ENCODE assay signal across 11 mouse cellular contexts in the genomic region with DNA sequence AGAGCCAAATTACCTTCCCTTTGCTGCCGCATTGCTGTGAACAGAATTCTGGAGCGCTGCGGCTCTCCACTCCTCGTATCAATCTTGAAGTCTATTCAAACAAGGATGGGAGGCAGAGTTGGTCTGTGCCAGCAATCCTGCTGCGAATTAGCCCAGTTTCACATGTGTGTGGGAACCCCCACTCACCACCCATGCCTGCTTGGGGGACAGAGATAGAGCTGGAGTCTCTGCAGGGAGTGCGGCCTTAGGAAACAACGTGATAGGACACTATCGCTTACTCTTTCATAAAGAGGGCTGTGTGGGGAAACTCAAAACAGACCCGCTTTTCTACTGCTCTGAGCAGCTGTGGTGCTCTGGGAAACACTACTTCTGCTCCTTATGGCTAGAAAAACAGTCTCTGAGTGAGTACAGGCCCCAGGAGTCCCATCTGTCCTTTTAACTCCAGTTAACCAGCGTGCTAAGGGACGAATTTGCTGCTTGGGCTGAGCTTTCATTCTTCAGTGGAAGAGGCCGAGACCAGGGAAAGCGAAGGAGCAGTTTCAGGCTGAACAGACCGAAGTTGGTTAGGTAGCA.
DNase-seq lines count a peak whose midpoint lies in the region; ATAC-seq and TF ChIP-seq lines count a peak whose summit lies in the region.
"Had no signal": no experiment of that assay in that cellular context is flagged by ENCODE, and none has a peak within 500 bp of the region (broad histone marks: within the 10 kb centered on the region; RNA-seq: fewer than 3 reads in every experiment).

No protein-coding gene starts in this region.

- H3K27ac ChIP-seq in limb, embryonic 11.5 days (replicated peaks; ENCODE audit: low read depth, low read length): peak overlapping the region; percentile 32; the same call in 1 of the 2 replicates
- H3K27ac ChIP-seq in thymus, adult 2 months (ENCODE audit: control insufficient read depth, insufficient read depth, low read length): no peak overlapping the region
- H3K27ac ChIP-seq: liver, embryonic 12.5 days had no signal

- no peaks in the 10 kb centered on the region; the same call in 1 of the 2 replicates for H3K9me3 ChIP-seq in limb, embryonic 11.5 days (ENCODE audit: control insufficient read depth, low read length)
- H3K9me3 ChIP-seq: liver, embryonic 12.5 days had no signal

- no peaks in the 10 kb centered on the region for H3K36me3 ChIP-seq in limb, embryonic 11.5 days (ENCODE audit: control insufficient read depth, insufficient read depth, low read length)
- H3K36me3 ChIP-seq in thymus, adult 2 months (ENCODE audit: control insufficient read depth, insufficient read depth, low read length): no peaks in the 10 kb centered on the region
- H3K36me3 ChIP-seq: liver, embryonic 12.5 days had no signal

- TF ChIP-seq CTCF in thymus, adult 2 months (IDR thresholded peaks at IDR 0.05; ENCODE audit: borderline replicate concordance, control insufficient read depth, extremely low read depth, insufficient read depth, low read length, poor library complexity): no peak

- H3K27me3 ChIP-seq in limb, embryonic 11.5 days (ENCODE audit: control insufficient read depth, insufficient read depth, low read length): no peaks in the 10 kb centered on the region
- no peaks in the 10 kb centered on the region for H3K27me3 ChIP-seq in thymus, adult 2 months (ENCODE audit: control insufficient read depth, insufficient read depth, low read length)
- H3K27me3 ChIP-seq: liver, embryonic 12.5 days had no signal

- no peak overlapping the region for H3K9ac ChIP-seq in limb, embryonic 11.5 days (ENCODE audit: low read length)
- H3K9ac ChIP-seq: liver, embryonic 12.5 days had no signal

- peak; percentile 4 to 9 for DNase-seq in layer of hippocampus, adult 18-20 months (ENCODE audit: low spot score in 2 of 2)
- no peak for DNase-seq in layer of hippocampus, adult 11-12 months (ENCODE audit: low spot score)
- peak; percentile 4 for DNase-seq in brain, embryonic 18.5 days (ENCODE audit: low read depth, low spot score)
- peak; percentile 71 to 74 for DNase-seq in cerebellum, postnatal 14 days
- DNase-seq in limb, embryonic 11.5 days (ENCODE audit: low spot score): no peak
- DNase-seq in thymus, adult 2 months: no peak
- DNase-seq in kidney, adult 18-20 months: no peak

- no peak for ATAC-seq in limb, embryonic 11.5 days (ENCODE audit: insufficient number of reproducible peaks, low FRiP score, low TSS enrichment, low read depth)
- no peak for ATAC-seq in frontal cortex, adult (ENCODE audit: low TSS enrichment)
- ATAC-seq: intestine, embryonic 16.5 days; liver, embryonic 12.5 days had no signal

- no peak overlapping the region for H3K4me3 ChIP-seq in limb, embryonic 11.5 days (ENCODE audit: low read depth, low read length)
- no peak overlapping the region for H3K4me3 ChIP-seq in thymus, adult 2 months (ENCODE audit: control insufficient read depth, insufficient read depth, low read length)
- H3K4me3 ChIP-seq: liver, embryonic 12.5 days; megakaryocyte, embryonic 14.5 days had no signal

- H3K4me1 ChIP-seq in limb, embryonic 11.5 days (ENCODE audit: control insufficient read depth, insufficient read depth, low read length): peaks cover 5% of the 10 kb centered on the region; the same call in 1 of the 2 replicates
- H3K4me1 ChIP-seq in thymus, adult 2 months (replicated peaks; ENCODE audit: control insufficient read depth, insufficient read depth, low read length): no peaks in the 10 kb centered on the region
- H3K4me1 ChIP-seq: liver, embryonic 12.5 days; megakaryocyte, embryonic 14.5 days had no signal

- H3K4me2 ChIP-seq in limb, embryonic 11.5 days (ENCODE audit: low read depth, severe bottlenecking): no peak overlapping the region
- H3K4me2 ChIP-seq: liver, embryonic 12.5 days had no signal

- WGBS in limb, embryonic 11.5 days: 62% methylated on average over 14 of the region's 14 CpGs
- WGBS in thymus, adult 2 months: 91% methylated on average over 14 of the region's 14 CpGs

- no peak for TF ChIP-seq POLR2A in thymus, adult 2 months (IDR thresholded peaks at IDR 0.05; ENCODE audit: control insufficient read depth, extremely low read depth, insufficient read depth, low read length, poor library complexity)

Comparison
In these comparisons a context has a peak if more than half of its experiments do, and no peak if none do; other contexts are left out.
1. DNase-seq: peak in layer of hippocampus, adult 18-20 months (2 of 2), brain, embryonic 18.5 days (single experiment) and cerebellum, postnatal 14 days (2 of 2); none in layer of hippocampus, adult 11-12 months (single experiment), limb, embryonic 11.5 days (single experiment), thymus, adult 2 months (single experiment) and kidney, adult 18-20 months (single experiment).